ENCODE assay signal across 8 mouse cellular contexts in the genomic region with DNA sequence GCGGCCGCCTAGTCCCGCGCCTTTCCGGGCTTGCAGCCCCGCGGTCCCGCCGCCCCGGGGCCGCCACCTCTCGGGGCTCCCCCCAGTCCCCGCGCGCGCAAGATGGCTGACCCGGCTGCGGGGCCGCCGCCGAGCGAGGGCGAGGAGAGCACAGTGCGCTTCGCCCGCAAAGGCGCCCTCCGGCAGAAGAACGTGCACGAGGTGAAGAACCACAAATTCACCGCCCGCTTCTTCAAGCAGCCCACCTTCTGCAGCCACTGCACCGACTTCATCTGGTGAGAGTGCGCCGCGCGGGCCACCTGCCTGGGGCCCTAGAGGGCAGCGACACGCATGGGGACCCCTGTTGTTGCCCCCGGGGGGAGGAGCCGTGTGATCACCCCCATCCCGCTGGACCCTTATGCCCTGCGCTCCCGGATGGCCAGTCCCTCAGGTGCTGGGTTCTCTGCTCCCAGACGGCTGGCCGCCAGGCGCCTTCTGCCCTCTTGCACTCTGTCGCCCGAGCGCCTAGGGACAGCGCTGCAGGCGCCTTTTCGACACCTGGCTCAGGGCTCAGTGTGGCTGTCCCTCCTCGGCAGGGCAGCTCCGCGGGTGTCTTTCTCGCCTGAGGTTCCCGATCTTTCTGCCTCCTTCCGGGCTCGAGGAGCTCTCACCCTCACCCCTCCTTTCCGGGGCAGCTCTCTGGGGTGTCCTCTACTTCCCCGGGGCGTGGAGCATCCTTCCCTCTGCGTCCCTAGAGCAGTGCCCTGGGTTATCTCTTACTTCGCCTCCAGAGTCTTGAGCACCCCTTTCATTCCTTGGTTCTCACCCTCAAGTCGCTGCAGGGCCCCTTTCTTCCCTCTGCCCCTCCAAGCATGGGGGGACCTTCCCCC. TPM values are rescaled to one million over a fixed set of nuclear protein-coding genes. Genes with fewer than 3 reads are reported as not detected.
DNase-seq lines count a peak whose midpoint lies in the region; ATAC-seq and TF ChIP-seq lines count a peak whose summit lies in the region.

No protein-coding gene starts in this region.

- H3K4me1 ChIP-seq in cerebellum, adult 2 months (ENCODE audit: control insufficient read depth, insufficient read depth, low read length), result peaks cover 11% of the 10 kb centered on the region
- H3K4me1 ChIP-seq in intestine, embryonic 16.5 days (ENCODE audit: control insufficient read depth, insufficient read depth, low read length), result peaks cover 11% of the 10 kb centered on the region; the same call in 1 of the 2 replicates

- no peak for TF ChIP-seq CTCF in layer of hippocampus, adult 2 months (conservative IDR thresholded peaks at IDR 0.05)
- TF ChIP-seq CTCF in cerebellum, adult 2 months (IDR thresholded peaks at IDR 0.05; ENCODE audit: borderline replicate concordance, insufficient read depth, low read depth, low read length), result no peak

- ATAC-seq in granulocyte monocyte progenitor cell, adult 5-6 weeks (replicated peaks; ENCODE audit: poor library complexity, severe bottlenecking), result peak; percentile 45
- peak; percentile 68 for ATAC-seq in intestine, embryonic 16.5 days
- ATAC-seq in megakaryocyte, adult 5-6 weeks (ENCODE audit: poor library complexity, severe bottlenecking), result peak; percentile 59

- H3K9ac ChIP-seq in intestine, embryonic 16.5 days (ENCODE audit: low read depth, low read length), result peak overlapping the region; percentile 56

- no peaks in the 10 kb centered on the region for H3K9me3 ChIP-seq in intestine, embryonic 16.5 days (ENCODE audit: control insufficient read depth, low read length)

- H3K36me3 ChIP-seq in intestine, embryonic 16.5 days (ENCODE audit: control insufficient read depth, insufficient read depth, low read length), result no peaks in the 10 kb centered on the region

- peak in 1 of 2 experiments; percentile 48 for DNase-seq in layer of hippocampus, adult 2 months (ENCODE audit: low spot score in 2 of 2)
- DNase-seq in layer of hippocampus, postnatal 25 days (ENCODE audit: extremely low spot score in 1 of 2, low spot score in 1 of 2), result no peak
- DNase-seq in cerebellum, adult 2 months, result peak; percentile 70 to 80
- DNase-seq in right cerebral cortex, postnatal 4 days, result peak; percentile 53
- no peak for DNase-seq in c-Kit-positive CD71-positive TER-119-positive erythroid progenitor cells, embryonic 14.5 days (ENCODE audit: low spot score)

- TF ChIP-seq POLR2A in cerebellum, adult 2 months (IDR thresholded peaks at IDR 0.05; ENCODE audit: borderline replicate concordance, insufficient read depth, low read length), result 0 out of 2 replicates have a peak, but pooled peaks have one; percentile 13

- H3K4me2 ChIP-seq in intestine, embryonic 16.5 days (ENCODE audit: low read depth, low read length), result peak overlapping the region; percentile 97

- under 1% methylated on average over 61 of the region's 66 CpGs for WGBS in cerebellum, adult 2 months
- under 1% methylated on average over 61 of the region's 66 CpGs for WGBS in intestine, embryonic 16.5 days

- peak overlapping the region; percentile 96 for H3K27ac ChIP-seq in layer of hippocampus, adult 2 months
- H3K27ac ChIP-seq in cerebellum, adult 2 months (ENCODE audit: insufficient read depth, low read length), result peak overlapping the region; percentile 85
- no peak overlapping the region for H3K27ac ChIP-seq in intestine, embryonic 16.5 days (ENCODE audit: low read length)

- H3K4me3 ChIP-seq in layer of hippocampus, adult 2 months, result peak overlapping the region; percentile 92
- H3K4me3 ChIP-seq in cerebellum, adult 2 months (replicated peaks; ENCODE audit: insufficient read depth, low read depth, low read length), result peak overlapping the region; percentile 98
- peak overlapping the region; percentile 63 for H3K4me3 ChIP-seq in intestine, embryonic 16.5 days (ENCODE audit: low read length)

- H3K27me3 ChIP-seq in cerebellum, adult 2 months (ENCODE audit: control insufficient read depth, insufficient read depth, low read length), result no peaks in the 10 kb centered on the region
- H3K27me3 ChIP-seq in intestine, embryonic 16.5 days (replicated peaks; ENCODE audit: control insufficient read depth, insufficient read depth, low read length), result peaks cover 28% of the 10 kb centered on the region

RNA-seq across cellular contexts. Expression of gene Prkcb, which starts 0.9 kb away (rescaled TPM):
- 100 to 1,000 TPM; 788 to 796 TPM for total RNA-seq in layer of hippocampus, adult 2 months (2021)
- total RNA-seq in layer of hippocampus, postnatal 25 days (2021), result 100 to 1,000 TPM; 775 to 867 TPM
- 311 and 324 TPM in 2 replicates for polyA plus RNA-seq in cerebellum, adult 2 months (2012; rRNA removed)
- 22.6 and 25.8 TPM in 2 replicates for total RNA-seq in granulocyte monocyte progenitor cell, adult 5-6 weeks (2014; fragmentation: Nextera tagmentation)
- total RNA-seq in granulocyte monocyte progenitor cell, adult 5-6 weeks (2017), result 21.4 and 27.1 TPM in 2 replicates
- 4.1 and 7.2 TPM in 2 replicates for polyA plus RNA-seq in intestine, embryonic 16.5 days (2015; fragmentation: Nextera tagmentation; extraction: Ambion mirVana)
- 131 and 135 TPM in 2 replicates for total RNA-seq in megakaryocyte, adult 5-6 weeks (2015)
- total RNA-seq in megakaryocyte, adult 5-6 weeks (2017), result 85.9 and 96.3 TPM in 2 replicates

Comparison
In these comparisons a context has a peak if more than half of its experiments do, and no peak if none do; other contexts are left out.
1. DNase-seq: peak in cerebellum, adult 2 months (2 of 2) and right cerebral cortex, postnatal 4 days (single experiment); none in layer of hippocampus, postnatal 25 days (0 of 2) and c-Kit-positive CD71-positive TER-119-positive erythroid progenitor cells, embryonic 14.5 days (single experiment).
2. RNA of gene Prkcb, which starts 0.9 kb away (total RNA-seq): 775 to 867 TPM in layer of hippocampus, postnatal 25 days and 788 to 796 TPM in layer of hippocampus, adult 2 months; 85.9 to 135 TPM in megakaryocyte, adult 5-6 weeks and 21.4 to 27.1 TPM in granulocyte monocyte progenitor cell, adult 5-6 weeks; every median in the first group is over 4 times any median in the second.
3. Peak in every context shown above with its lines, with median percentiles within 50 percentile points of each other: H3K4me3 ChIP-seq and ATAC-seq.